Mouse (Mus musculus) limb, embryonic 10.5 days (tissue): ENCODE measurements around the gene Vopp1. TPM values are rescaled to one million over a fixed set of nuclear protein-coding genes. Genes with fewer than 3 reads are reported as not detected.

Experiments used
- DNase-seq: peaks from one replicate; pipeline ENCODE4 v3.0.0-alpha.2; 2017; ENCODE audit warnings: low spot score
- H3K27ac ChIP-seq: fragments of 300-500 bp; sonication (generic); 2 replicates; pipeline ENCODE4 v1.5.1; 2016; ENCODE audit warnings: mild to moderate bottlenecking
- H3K27me3 ChIP-seq: fragments of 300-500 bp; sonication (generic); 2 replicates; pipeline ENCODE4 v1.6.1; 2016; ENCODE audit warnings: low read depth, mild to moderate bottlenecking; ENCODE audit not compliant: poor library complexity, severe bottlenecking
- H3K36me3 ChIP-seq: fragments of 300-500 bp; sonication (generic); 2 replicates; pipeline ENCODE4 v1.6.1; 2016; ENCODE audit warnings: mild to moderate bottlenecking, moderate library complexity
- H3K4me1 ChIP-seq: fragments of 300-500 bp; sonication (generic); 2 replicates; pipeline ENCODE4 v1.6.1; 2016
- H3K4me3 ChIP-seq: fragments of 300-500 bp; sonication (generic); 2 replicates; pipeline ENCODE4 v1.5.1; 2016; ENCODE audit warnings: mild to moderate bottlenecking, moderate library complexity
- H3K9me3 ChIP-seq: fragments of 300-500 bp; sonication (generic); replicated peaks from 2 replicates; pipeline ENCODE4 v1.6.1; 2016; ENCODE audit warnings: mild to moderate bottlenecking
- WGBS: fragments of 180-500 bp; shearing (Covaris S2); methylation state at CpG from one replicate; pipeline ENCODE4 v1.1.7; 2016; 5-methylcytosine and 5-hydroxymethylcytosine counted together
- polyA plus RNA-seq: library from polyadenylated mRNA; unstranded; fragments of >200 nt; fragmentation: Nextera tagmentation; extraction: Ambion mirVana; gene quantifications from 2 replicates; pipeline ENCODE4 v1.2.1, GENCODE M21; 2016

Gene Vopp1
- polyA plus RNA-seq, 1 experiment from 2014 or later = 60.3 TPM

DNA sequence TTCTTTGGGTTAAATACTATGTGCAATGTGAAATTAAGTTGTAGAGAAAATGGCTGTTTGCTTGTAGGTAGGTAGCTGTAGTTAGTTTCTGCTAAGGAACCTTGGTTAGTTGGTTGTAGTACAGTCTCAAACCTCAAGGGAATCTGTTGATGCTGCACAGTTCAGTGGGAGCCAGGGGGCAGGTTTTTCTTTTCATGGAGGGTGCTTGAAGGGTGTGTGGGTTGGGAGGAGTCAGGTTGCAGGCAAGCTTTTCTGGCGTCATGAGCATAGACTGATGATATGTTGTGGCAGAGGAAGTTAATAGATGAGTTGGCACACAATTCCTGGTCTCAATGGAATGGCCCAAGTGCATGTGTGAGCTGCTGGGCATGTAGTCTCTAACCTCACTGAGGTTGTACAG, 113.2 kb downstream of the Vopp1 start:
- Histone ChIP-seq H3K9me3 (no peaks in the 10 kb centered on the region), H3K36me3 (peaks cover 5% of the 10 kb centered on the region), H3K27ac (no peak overlapping the region), H3K4me3 (no peak overlapping the region), H3K27me3 (no peaks in the 10 kb centered on the region), H3K4me1 (no peaks in the 10 kb centered on the region)
- WGBS = 19% methylated on average over 1 of the region's 1 CpGs
- no peak for DNase-seq

- 93% methylated on average over 1 of the region's 1 CpGs for WGBS
- Histone ChIP-seq H3K4me3 (no peak overlapping the region), H3K27me3 (no peaks in the 10 kb centered on the region), H3K4me1 (peaks cover 7% of the 10 kb centered on the region; the same call in 1 of the 2 replicates), H3K27ac (no peak overlapping the region), H3K9me3 (no peaks in the 10 kb centered on the region), H3K36me3 (no peaks in the 10 kb centered on the region)
- DNase-seq = no peak
These were observed 118.2 kb downstream of the Vopp1 start for GRCm38 (mm10) chr6:57706721-57707120.

- DNase-seq = peak; percentile 37
- WGBS = 52% methylated on average over 2 of the region's 2 CpGs
- H3K27ac ChIP-seq = peak overlapping the region; percentile 97
- H3K36me3 ChIP-seq = no peaks in the 10 kb centered on the region
- no peaks in the 10 kb centered on the region for H3K9me3 ChIP-seq
- no peaks in the 10 kb centered on the region for H3K27me3 ChIP-seq
- H3K4me1 ChIP-seq = peaks cover 9% of the 10 kb centered on the region; the same call in 1 of the 2 replicates
- peak overlapping the region; percentile 69 for H3K4me3 ChIP-seq
These were observed 121.3 kb downstream of the Vopp1 start for GRCm38 (mm10) chr6:57703703-57704102.

DNA sequence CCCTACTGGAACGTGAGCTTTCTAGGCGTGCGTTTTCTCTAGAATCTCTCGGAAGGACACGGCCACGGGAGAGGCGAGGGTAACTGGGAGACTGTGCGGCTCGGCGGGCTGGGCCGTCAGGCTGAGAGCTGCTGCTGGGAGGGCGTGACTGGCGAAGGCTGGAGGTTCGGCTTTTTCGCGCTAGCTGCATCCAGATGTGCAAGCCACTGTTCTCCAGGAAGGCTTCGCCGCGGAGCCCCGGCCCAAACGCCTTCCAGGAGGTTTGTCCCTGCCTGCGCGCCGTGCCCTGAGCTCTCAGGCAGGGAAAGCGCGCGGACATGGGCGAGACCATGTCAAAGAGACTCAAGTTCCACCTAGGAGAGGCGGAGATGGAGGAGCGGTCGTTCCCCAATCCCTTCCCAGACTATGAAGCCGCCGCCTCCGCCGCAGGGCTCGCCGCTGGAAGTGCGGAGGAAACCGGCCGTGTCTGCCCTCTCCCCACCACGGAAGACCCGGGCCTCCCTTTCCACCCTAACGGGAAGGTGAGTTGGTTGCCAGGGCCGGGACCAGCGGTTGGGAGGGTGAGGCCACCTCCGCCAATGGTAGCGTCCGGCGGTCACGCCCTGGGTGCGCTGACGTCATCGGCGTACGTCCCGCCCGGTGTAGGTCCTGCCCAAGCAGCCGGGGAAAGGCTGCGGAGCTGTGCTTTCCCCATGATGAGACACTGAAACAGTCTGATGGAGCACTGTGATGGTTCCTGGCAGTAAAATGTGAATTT, 122.0 kb downstream of the Vopp1 start:
- Histone ChIP-seq H3K27ac (peak overlapping the region; percentile 97), H3K27me3 (no peaks in the 10 kb centered on the region), H3K36me3 (no peaks in the 10 kb centered on the region), H3K9me3 (no peaks in the 10 kb centered on the region), H3K4me1 (peaks cover 9% of the 10 kb centered on the region; the same call in 1 of the 2 replicates), H3K4me3 (peak overlapping the region; percentile 69)
- peak; percentile 95 for DNase-seq
- WGBS = under 1% methylated on average over 59 of the region's 59 CpGs

DNA sequence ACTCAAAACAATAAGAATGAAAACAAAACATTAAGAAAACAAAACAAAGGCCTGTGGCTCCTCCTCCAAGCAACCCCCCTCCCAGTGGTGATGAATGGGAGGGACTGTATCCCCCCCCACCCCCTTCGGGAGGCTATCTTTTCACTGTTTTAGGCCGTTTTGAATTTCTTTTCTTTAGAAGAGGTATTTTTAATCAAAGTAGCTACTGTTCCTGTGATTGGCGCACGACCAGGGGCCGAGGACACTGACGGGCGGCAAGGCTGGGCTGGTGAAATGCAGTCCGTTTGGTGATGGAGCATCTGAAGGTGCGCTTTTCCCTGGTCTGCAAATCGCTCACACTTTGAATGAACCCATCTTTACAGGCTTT, 122.6 kb downstream of the Vopp1 start, which contains the start of gene Lancl2:
Gene Lancl2, plus strand, starts transcription at position 165 of the 367 bp plus-strand sequence.
- WGBS = 2% methylated on average over 10 of the region's 10 CpGs
- peaks cover 9% of the 10 kb centered on the region; the same call in 1 of the 2 replicates for H3K4me1 ChIP-seq
- no peaks in the 10 kb centered on the region for H3K36me3 ChIP-seq
- H3K27ac ChIP-seq = peak within 1 kb of the TSS; percentile 97
- peak within 1 kb of the TSS; percentile 69 for H3K4me3 ChIP-seq
- H3K9me3 ChIP-seq = no peaks in the 10 kb centered on the region
- H3K27me3 ChIP-seq = no peaks in the 10 kb centered on the region
- no peak for DNase-seq

- Histone ChIP-seq H3K9me3 (no peaks in the 10 kb centered on the region), H3K4me3 (peak overlapping the region; percentile 69)
These were observed 123.3 kb downstream of the Vopp1 start for GRCm38 (mm10) chr6:57701686-57702085.

DNA sequence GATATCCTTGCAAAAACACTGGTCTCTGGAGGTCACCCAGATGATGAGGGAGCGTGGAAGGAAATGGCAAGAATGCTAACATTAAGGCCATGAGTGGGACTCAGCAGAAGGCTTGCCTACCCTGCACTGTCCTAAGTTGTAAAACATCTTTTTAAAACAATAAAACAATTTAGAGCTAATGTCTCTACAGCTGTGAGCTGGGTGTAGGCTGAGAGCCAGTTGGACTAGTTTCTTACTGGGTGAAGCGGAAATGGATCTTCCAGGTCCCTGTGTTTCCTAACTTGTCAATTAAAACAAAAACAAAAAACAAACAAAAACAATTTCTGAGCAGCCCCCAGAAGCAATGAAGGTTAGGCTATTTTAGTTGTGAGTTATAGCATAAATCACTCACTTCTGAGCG, 131.8 kb downstream of the Vopp1 start:
- Histone ChIP-seq H3K4me3 (no peak overlapping the region), H3K4me1 (0 out of 2 replicates have a peak, but pooled peaks cover 8% of the 10 kb centered on the region), H3K27ac (no peak overlapping the region), H3K9me3 (no peaks in the 10 kb centered on the region), H3K36me3 (peaks cover 21% of the 10 kb centered on the region), H3K27me3 (no peaks in the 10 kb centered on the region)
- no peak for DNase-seq
- 85% methylated on average over 3 of the region's 3 CpGs for WGBS

More at GRCm38 (mm10) chr6:57701686-57702085, 123.3 kb downstream of the Vopp1 start:
- Histone ChIP-seq H3K4me1 (peaks cover 9% of the 10 kb centered on the region; the same call in 1 of the 2 replicates), H3K36me3 (no peaks in the 10 kb centered on the region), H3K27me3 (no peaks in the 10 kb centered on the region), H3K27ac (peak overlapping the region; percentile 97)
- no peak for DNase-seq
- 71% methylated on average over 4 of the region's 4 CpGs for WGBS

GRCm38 (mm10) chr6:57691467-57692261, 133.3 kb downstream of the Vopp1 start, which contains the start of gene Pyurf:
Gene Pyurf (minus strand): TSS chr6:57692078.
- Histone ChIP-seq H3K4me3 (peak within 1 kb of the TSS; percentile 81), H3K4me1 (0 out of 2 replicates have a peak, but pooled peaks cover 8% of the 10 kb centered on the region), H3K27me3 (no peaks in the 10 kb centered on the region), H3K9me3 (no peaks in the 10 kb centered on the region), H3K36me3 (peaks cover 35% of the 10 kb centered on the region), H3K27ac (peak within 1 kb of the TSS; percentile 96)
- WGBS = under 1% methylated on average over 52 of the region's 52 CpGs
- DNase-seq = peak; percentile 94

- no peaks in the 10 kb centered on the region for H3K27me3 ChIP-seq
- no peak for DNase-seq
- H3K9me3 ChIP-seq = no peaks in the 10 kb centered on the region
- H3K4me3 ChIP-seq = no peak overlapping the region
- H3K27ac ChIP-seq = no peak overlapping the region
- H3K4me1 ChIP-seq = no peaks in the 10 kb centered on the region
- H3K36me3 ChIP-seq = peaks cover 54% of the 10 kb centered on the region
- 91% methylated on average over 1 of the region's 1 CpGs for WGBS
These were observed 140.8 kb downstream of the Vopp1 start for GRCm38 (mm10) chr6:57684156-57684555.

Other genes with a start within 250 kb of the Vopp1 start
- 2.0 and 3.0 TPM in 2 replicates for gene Herc6, start 244.2 kb downstream of the Vopp1 start, polyA plus RNA-seq
- 18.7 and 18.8 TPM in 2 replicates for gene Pyurf, start 133.1 kb downstream of the Vopp1 start, polyA plus RNA-seq
- 29.9 and 34.3 TPM in 2 replicates for gene Lancl2, start 122.6 kb downstream of the Vopp1 start, polyA plus RNA-seq
- gene Vmn1r21, start 25.2 kb upstream of the Vopp1 start, polyA plus RNA-seq = not detected in 2 replicates
- gene Vmn1r22, start 82.9 kb upstream of the Vopp1 start, polyA plus RNA-seq = not detected in 2 replicates
- not detected in 2 replicates for gene Vmn1r23, start 101.7 kb upstream of the Vopp1 start, polyA plus RNA-seq
- gene Vmn1r24, start 136.3 kb upstream of the Vopp1 start, polyA plus RNA-seq = not detected in 2 replicates
- gene Vmn1r25, start 155.7 kb upstream of the Vopp1 start, polyA plus RNA-seq = not detected in 2 replicates
- not detected in 2 replicates for gene Vmn1r26, start 190.0 kb upstream of the Vopp1 start, polyA plus RNA-seq